Mouse (Mus musculus) heart, embryonic 11.5 days (tissue): ENCODE results near the gene Bach1. TPM values are rescaled to one million over a fixed set of nuclear protein-coding genes. Genes with fewer than 3 reads are reported as not detected.
"Not testable (repeated sequence)": the region's sequence is repeated elsewhere in the genome, so short reads cannot be mapped to it uniquely, and the experiment has no call there.

ENCODE experiments used
- ATAC-seq: fragments of 200-750 bp; cut with Nextera tagmentation; replicated peaks from 2 replicates; pipeline ENCODE4 v1.8.0; 2017; ENCODE audit warnings: moderate library complexity; ENCODE audit not compliant: insufficient number of reproducible peaks, low FRiP score, low TSS enrichment
- H3K27ac ChIP-seq: fragments of 300-500 bp; sonication (generic); 2 replicates; pipeline ENCODE4 v1.5.1; 2014; ENCODE audit warnings: mild to moderate bottlenecking, low read depth, low read length
- H3K27me3 ChIP-seq: fragments of 300-500 bp; sonication (generic); 2 replicates; pipeline ENCODE4 v1.6.1; 2014; ENCODE audit warnings: mild to moderate bottlenecking, low read length, mixed read lengths; ENCODE audit not compliant: control insufficient read depth, insufficient read depth
- H3K36me3 ChIP-seq: fragments of 300-500 bp; sonication (generic); 2 replicates; pipeline ENCODE4 v1.6.1; 2014; ENCODE audit warnings: mild to moderate bottlenecking, low read length, moderate library complexity, mixed read lengths; ENCODE audit not compliant: control insufficient read depth, insufficient read depth
- H3K4me1 ChIP-seq: fragments of 300-500 bp; sonication (generic); 2 replicates; pipeline ENCODE4 v1.6.1; 2014; ENCODE audit warnings: low read length; ENCODE audit not compliant: control insufficient read depth, insufficient read depth
- H3K4me2 ChIP-seq: fragments of 300-500 bp; sonication (generic); 2 replicates; pipeline ENCODE4 v1.6.1; 2014; ENCODE audit warnings: mild to moderate bottlenecking, moderate library complexity
- H3K4me3 ChIP-seq: fragments of 300-500 bp; sonication (generic); 2 replicates; pipeline ENCODE4 v1.5.1; 2014; ENCODE audit warnings: low read depth, low read length
- H3K9ac ChIP-seq: fragments of 300-500 bp; sonication (generic); 2 replicates; pipeline ENCODE4 v1.6.1; 2014; ENCODE audit warnings: mild to moderate bottlenecking, low read depth, low read length, moderate library complexity
- H3K9me3 ChIP-seq: fragments of 300-500 bp; sonication (generic); replicated peaks from 2 replicates; pipeline ENCODE4 v1.6.1; 2016; ENCODE audit warnings: low read length; ENCODE audit not compliant: control insufficient read depth
- WGBS: fragments of 180-500 bp; shearing (Covaris S2); extraction: QIAGEN DNeasy Blood & Tissue Kit; methylation state at CpG from one replicate; pipeline ENCODE4 v1.1.7; 2014; ENCODE audit not compliant: insufficient replicate concordance; 5-methylcytosine and 5-hydroxymethylcytosine counted together
- polyA plus RNA-seq: library from polyadenylated mRNA; unstranded; fragments of >200 nt; fragmentation: Nextera tagmentation; extraction: Ambion mirVana; gene quantifications from 2 replicates; pipeline ENCODE4 v1.2.1, GENCODE M21; 2014

Bach1 gene
- polyA plus RNA-seq, 1 experiment from 2014 or later, result 13.1 TPM

DNA sequence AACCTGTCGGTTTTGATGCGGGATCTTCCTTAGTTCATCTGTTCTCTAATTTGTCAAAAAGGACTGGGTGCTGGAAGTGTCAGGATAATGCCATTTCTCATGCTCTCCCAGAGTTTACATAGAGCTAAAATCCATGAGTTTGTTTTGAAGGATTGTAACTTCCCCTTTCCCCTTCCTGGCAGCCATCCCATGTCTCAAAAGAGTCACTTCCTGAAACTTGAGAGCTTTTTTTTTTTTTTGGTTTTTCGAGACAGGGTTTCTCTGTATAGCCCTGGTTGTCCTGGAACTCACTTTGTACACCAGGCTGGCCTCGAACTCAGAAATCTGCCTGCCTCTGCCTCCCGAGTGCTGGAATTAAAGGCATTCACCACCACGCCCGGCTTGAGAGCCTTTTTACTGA, 9.9 kb upstream of the Bach1 start:
- H3K4me3 ChIP-seq, H3K9me3 ChIP-seq, ATAC-seq, H3K4me1 ChIP-seq, H3K36me3 ChIP-seq, H3K27me3 ChIP-seq, H3K9ac ChIP-seq, H3K4me2 ChIP-seq: not testable (repeated sequence)
- 0 out of 2 replicates have a peak overlapping the region, but pooled peaks have one; percentile 41 for H3K27ac ChIP-seq
- 78% methylated on average over 7 of the region's 7 CpGs for WGBS

DNA sequence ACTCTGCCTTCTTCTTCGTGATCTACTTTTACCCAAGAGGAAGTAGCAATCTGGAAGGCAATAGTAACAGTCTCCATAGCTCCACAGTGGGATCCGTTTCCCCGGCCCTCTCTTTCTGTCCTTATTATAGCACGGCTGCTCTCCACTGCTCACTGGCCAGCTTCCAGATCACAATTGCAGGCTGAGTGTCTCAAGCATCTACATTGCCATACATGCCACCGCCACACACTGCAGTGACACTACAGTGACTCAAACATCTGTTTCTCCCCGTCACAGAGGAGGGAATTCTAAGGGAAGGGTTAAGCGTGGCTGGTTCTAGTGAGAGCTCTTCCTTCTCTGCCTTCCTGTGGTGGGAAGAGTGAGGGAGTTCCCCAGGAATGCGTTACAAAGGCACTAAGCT, 9.5 kb upstream of the Bach1 start:
- Histone ChIP-seq H3K27me3 (no peaks in the 10 kb centered on the region), H3K36me3 (no peaks in the 10 kb centered on the region), H3K4me3 (no peak overlapping the region), H3K9ac (no peak overlapping the region), H3K9me3 (no peaks in the 10 kb centered on the region), H3K4me1 (0 out of 2 replicates have a peak, but pooled peaks cover 2% of the 10 kb centered on the region), H3K27ac (0 out of 2 replicates have a peak overlapping the region, but pooled peaks have one; percentile 41), H3K4me2 (no peak overlapping the region)
- 40% methylated on average over 8 of the region's 8 CpGs for WGBS
- ATAC-seq, result no peak; the same call in 1 of the 2 replicates

- Histone ChIP-seq H3K4me2 (no peak overlapping the region), H3K4me1 (0 out of 2 replicates have a peak, but pooled peaks cover 2% of the 10 kb centered on the region), H3K36me3 (no peaks in the 10 kb centered on the region), H3K27ac (no peak overlapping the region), H3K9me3 (no peaks in the 10 kb centered on the region), H3K27me3 (no peaks in the 10 kb centered on the region), H3K9ac (no peak overlapping the region), H3K4me3 (no peak overlapping the region)
- ATAC-seq, result no peak
- 88% methylated on average over 4 of the region's 4 CpGs for WGBS
Observed at GRCm38 (mm10) chr16:87690506-87690905, 8.2 kb upstream of the Bach1 start.

DNA sequence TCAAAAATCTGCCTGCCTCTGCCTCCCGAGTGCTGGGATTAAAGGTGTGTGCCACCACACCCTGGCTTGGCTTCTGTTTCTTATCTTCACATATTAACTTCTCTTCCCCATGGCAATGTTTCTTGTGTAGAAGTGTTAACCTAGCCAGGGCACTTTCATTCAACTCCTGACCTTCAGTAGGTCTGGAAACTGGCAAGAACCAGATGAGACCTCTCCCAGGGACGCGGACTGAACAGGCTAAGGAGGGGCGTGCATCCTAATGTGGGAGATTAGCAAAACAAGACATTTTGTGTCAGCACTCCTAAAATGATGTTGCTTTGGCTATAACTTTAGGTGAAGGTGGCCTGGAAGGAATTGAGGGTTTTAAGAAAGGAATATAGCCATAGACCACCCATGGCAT, 7.6 kb upstream of the Bach1 start:
- WGBS, result 86% methylated on average over 4 of the region's 4 CpGs
- Histone ChIP-seq H3K27me3 (no peaks in the 10 kb centered on the region), H3K4me3 (no peak overlapping the region)

DNA sequence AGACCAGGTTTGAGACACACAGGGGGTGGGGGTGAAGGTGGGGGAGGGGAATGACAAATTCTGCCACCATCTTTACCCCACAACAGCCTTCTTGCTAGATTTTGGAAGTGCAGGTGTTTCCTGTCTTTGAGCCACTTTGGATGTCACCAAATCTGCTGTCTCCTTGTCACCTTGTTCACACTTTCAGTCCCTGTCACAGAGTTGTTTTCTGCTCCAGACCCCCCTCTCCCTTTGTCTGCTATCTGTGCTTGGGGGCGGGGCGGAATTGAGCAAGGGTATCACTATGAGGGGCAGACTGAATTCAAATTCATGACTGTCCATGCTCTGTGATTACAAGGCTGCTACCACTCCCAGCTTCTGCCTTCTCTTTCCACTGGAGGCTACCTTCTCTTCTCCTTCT, 6.2 kb upstream of the Bach1 start:
- Histone ChIP-seq H3K27ac (no peak overlapping the region), H3K9me3 (no peaks in the 10 kb centered on the region), H3K4me1 (peaks cover 6% of the 10 kb centered on the region; the same call in 1 of the 2 replicates), H3K4me2 (no peak overlapping the region), H3K4me3 (no peak overlapping the region), H3K9ac (no peak overlapping the region), H3K27me3 (no peaks in the 10 kb centered on the region), H3K36me3 (no peaks in the 10 kb centered on the region)
- ATAC-seq, result no peak
- WGBS, result 65% methylated on average over 2 of the region's 2 CpGs

More for the DNA sequence above, 7.6 kb upstream of the Bach1 start:
- no peak for ATAC-seq
- H3K4me2 ChIP-seq, result no peak overlapping the region
- no peaks in the 10 kb centered on the region for H3K36me3 ChIP-seq
- no peaks in the 10 kb centered on the region for H3K9me3 ChIP-seq
- no peak overlapping the region for H3K9ac ChIP-seq
- no peak overlapping the region for H3K27ac ChIP-seq
- 0 out of 2 replicates have a peak, but pooled peaks cover 2% of the 10 kb centered on the region for H3K4me1 ChIP-seq

DNA sequence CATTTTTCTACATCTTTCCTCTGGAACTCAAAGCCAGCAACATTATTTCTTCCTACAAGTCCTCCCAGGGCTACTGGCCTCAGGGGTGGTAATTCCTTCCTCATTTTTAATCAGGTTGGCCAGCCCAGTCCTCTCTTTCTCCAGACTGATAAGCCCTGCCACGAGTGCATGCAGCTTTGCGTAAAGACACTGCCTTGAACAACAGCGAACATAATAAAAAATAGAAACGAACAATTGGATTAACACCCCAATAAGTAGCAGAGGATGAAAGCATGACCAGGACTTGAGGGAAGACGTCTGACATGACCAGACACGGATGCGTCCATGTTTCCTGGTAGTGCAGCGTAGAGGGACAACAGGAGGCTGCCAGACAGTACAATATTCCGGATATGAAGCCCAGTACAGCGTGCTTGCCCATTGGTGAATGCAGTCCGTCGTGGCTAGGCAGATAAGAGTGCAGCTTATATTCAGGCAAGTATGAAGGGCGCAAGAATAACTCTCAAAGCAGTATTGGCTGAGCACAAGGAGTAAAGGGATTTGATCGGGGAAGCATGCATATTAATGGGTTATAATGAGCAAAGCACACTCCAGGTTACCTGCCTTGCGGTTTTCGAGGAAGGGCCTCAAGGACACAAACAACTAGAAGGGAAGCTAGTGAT, 909 bp upstream of the Bach1 start:
- H3K27ac ChIP-seq, result peak overlapping the region; percentile 57; the same call in 1 of the 2 replicates
- H3K9ac ChIP-seq, result no peak overlapping the region; the same call in 1 of the 2 replicates
- no peaks in the 10 kb centered on the region for H3K36me3 ChIP-seq
- no peaks in the 10 kb centered on the region for H3K27me3 ChIP-seq
- ATAC-seq, result 0 out of 2 replicates have a peak, but pooled peaks have one; percentile 27
- no peaks in the 10 kb centered on the region for H3K9me3 ChIP-seq
- 23% methylated on average over 16 of the region's 16 CpGs for WGBS
- peak overlapping the region; percentile 87 for H3K4me3 ChIP-seq
- H3K4me2 ChIP-seq, result peak overlapping the region; percentile 78
- peaks cover 21% of the 10 kb centered on the region for H3K4me1 ChIP-seq

- peak overlapping the region; percentile 87 for H3K4me3 ChIP-seq
- ATAC-seq, result no peak
- H3K4me1 ChIP-seq, result peaks cover 35% of the 10 kb centered on the region
- peak overlapping the region; percentile 78 for H3K4me2 ChIP-seq
- under 1% methylated on average over 20 of the region's 20 CpGs for WGBS
- no peaks in the 10 kb centered on the region for H3K27me3 ChIP-seq
- peak overlapping the region; percentile 86 for H3K9ac ChIP-seq
- H3K27ac ChIP-seq, result peak overlapping the region; percentile 94
- no peaks in the 10 kb centered on the region for H3K9me3 ChIP-seq
- no peaks in the 10 kb centered on the region for H3K36me3 ChIP-seq
Observed at GRCm38 (mm10) chr16:87699306-87699692, 554 bp downstream of the Bach1 start.

DNA sequence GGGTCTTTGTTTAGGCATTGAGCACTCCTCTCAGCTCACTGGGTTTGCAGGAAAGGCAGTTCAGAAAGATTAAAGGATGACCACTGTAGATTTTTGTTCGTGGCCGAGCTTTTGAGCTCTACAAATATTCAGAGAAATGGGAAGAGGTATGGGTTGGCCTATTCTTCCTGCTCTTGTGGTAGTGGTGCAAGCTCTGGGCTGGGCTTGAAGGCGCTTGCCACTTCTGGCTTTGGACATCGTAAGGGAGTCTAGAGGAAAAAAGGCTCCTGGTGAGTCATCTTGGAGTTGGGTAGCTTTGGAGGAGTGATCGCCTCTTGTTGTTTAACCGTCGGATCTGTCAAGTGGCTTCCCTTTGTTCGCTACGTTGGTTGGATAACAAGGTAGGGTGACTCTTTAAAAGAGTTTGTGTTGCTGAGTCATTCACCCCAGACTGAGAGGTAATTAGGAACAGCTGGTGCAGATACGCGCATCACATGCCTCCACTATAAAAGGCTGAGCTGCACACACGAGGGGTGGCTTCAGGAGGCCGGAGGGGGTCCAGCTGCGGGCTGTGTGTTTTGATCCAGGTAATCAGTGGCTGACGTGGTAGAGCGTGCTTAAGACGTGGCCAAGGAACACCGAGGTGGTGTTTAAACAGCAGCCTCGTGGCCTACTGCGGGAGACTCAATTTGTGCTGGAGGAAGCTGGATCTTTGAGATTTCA, 1.1 kb downstream of the Bach1 start:
- 1% methylated on average over 20 of the region's 20 CpGs for WGBS
- peaks cover 41% of the 10 kb centered on the region for H3K4me1 ChIP-seq
- peak overlapping the region; percentile 94 for H3K27ac ChIP-seq
- no peaks in the 10 kb centered on the region for H3K9me3 ChIP-seq
- peak overlapping the region; percentile 86 for H3K9ac ChIP-seq
- ATAC-seq, result peak; percentile 47
- peak overlapping the region; percentile 78 for H3K4me2 ChIP-seq
- H3K4me3 ChIP-seq, result peak overlapping the region; percentile 87
- H3K27me3 ChIP-seq, result no peaks in the 10 kb centered on the region
- H3K36me3 ChIP-seq, result no peaks in the 10 kb centered on the region
